Mouse (Mus musculus) heart, postnatal 0 days (tissue): Measurements from ENCODE around the gene Fam117a.

Experiments
- CTCF ChIP-seq: IDR thresholded peaks from 2 replicates; pipeline ENCODE4 v1.5.1; 2016; ENCODE audit warnings: antibody characterized with exemption, control low read depth, low read depth
- EP300 ChIP-seq: IDR thresholded peaks from 2 replicates; pipeline ENCODE4 v1.6.1; 2016; ENCODE audit warnings: antibody characterized with exemption, low read depth

- TF ChIP-seq CTCF (peak; percentile 60), EP300 (no peak)
Measured at GRCm38 (mm10) chr11:95414536-95415161, 77.8 kb downstream of the Fam117a start.
